Mouse (Mus musculus): ENCODE measurements at regions not wholly inside any gene's neighbourhood (a gene's known extent, or its start where the extent isn't known, plus 50 kb on each side); places are given as distances from the start of the nearest gene placed in this dataset.

DNA sequence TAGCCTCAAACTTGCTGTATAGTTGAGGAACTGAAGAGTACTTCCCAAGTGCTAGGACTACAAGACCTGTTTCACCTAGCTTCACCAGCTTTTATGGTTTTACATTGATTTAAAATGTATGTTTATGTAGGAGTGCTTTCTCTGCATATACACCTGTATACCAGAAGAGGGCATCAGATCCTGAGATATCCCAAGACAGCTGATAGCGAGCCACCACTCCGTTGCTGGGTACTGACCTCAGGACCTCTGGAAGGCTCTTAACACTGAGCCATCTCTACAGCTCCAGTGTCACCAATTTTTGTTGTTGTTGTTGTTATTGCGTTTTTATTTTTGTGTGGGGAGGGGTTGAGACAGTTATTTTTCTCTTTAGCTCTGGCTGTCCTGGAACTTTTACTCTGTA lies 55.9 kb upstream of the Ddx3x start:
- DNase-seq (ENCODE audit: low spot score in 2 of 2): no peak

DNA sequence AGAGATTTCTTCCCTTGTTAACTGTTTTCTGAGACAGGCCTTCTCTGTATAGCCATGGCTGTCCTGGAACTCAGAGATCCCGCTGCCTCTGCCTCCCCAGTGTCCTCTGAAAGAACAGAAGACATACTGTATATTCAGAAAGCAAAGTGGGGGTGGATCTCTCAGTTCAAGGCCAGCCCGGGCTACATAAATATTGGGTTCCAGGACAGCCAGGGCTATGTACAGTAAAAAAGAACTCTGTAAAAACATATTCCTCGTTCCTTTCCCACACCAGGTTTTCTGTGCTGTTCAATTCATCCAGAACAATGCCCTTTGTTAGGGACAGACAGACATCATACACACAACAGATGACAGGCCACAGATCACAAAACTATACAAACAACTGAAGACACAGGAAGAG lies 54.3 kb upstream of the Ddx3x start:
- no peak for DNase-seq (ENCODE audit: low spot score in 2 of 2)

DNA sequence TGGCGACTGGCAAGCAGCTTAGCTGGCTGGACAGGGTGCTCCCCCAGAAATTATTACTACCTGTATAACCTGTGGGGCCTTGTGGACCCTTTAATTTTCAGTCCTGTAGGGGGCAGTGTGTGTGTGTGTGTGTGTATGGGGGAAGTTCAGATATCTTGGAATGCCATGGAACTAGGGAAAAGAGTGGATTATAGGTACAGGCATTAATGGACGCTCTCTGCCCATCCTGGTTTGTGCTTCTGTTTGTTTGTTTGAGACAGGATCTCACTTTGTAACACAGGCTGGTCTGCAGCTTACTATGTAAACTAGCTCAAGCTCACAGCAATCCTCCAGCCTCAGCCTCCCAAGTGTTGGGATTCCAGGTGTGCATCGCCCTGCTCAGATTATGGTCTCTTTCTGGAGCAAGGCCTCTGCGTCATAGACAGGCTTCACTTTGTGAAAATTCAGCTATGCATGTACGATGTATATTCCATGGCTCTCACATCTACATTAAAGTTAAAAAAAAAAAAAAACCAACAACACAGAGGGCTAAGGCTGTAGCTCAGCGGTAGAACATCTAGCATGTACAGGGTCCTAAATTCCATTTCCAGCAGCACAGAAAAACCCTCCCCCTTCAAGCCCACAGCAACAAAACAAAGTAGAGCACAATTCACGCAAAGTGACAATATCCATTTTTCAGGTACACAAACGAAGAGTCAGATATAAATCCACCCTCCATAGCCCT lies 50.7 kb upstream of the Ddx3x start:
- peak in 1 of 2 experiments; percentile 18 for DNase-seq (ENCODE audit: low spot score in 2 of 2)

DNA sequence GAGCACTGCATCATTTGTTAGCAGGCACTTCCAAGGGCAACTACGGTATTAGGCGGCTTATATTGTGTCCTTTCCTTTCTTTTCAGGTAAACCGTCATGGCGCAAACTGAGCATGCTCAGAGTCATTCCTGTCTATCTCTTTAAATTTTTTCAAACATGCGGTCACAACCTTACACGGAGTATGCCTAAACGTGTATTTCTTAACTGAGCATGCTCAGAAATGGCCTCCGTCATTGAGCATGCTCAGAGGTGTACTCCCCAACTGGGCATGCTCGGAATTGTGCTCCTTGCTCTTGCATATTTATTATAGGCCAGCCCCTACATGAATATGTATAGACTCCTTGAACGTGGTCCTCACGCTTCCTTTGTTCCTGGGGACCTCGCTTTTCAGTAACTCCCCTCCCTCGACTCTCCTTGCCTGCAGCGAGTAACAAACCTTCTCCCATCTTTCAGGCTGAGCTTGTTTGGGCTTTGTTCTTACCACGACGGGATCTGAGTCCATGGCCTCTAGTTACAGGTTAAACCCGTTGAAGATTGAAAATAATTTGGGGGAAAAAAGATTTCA lies 50.1 kb upstream of the Ddx3x start:
- DNase-seq (ENCODE audit: low spot score in 2 of 2): peak; percentile 63 to 67

All from urinary bladder, postnatal 4 days (tissue).